Mouse (Mus musculus): ENCODE data around the gene Acsl5.

Acsl5 gene

GRCm38 (mm10) chr19:55241186-55241645, 10.5 kb upstream of the Acsl5 start, which contains the start of gene Gucy2g:
Gene Gucy2g (minus strand): TSS chr19:55241236.
- DNase-seq: no peak

DNA sequence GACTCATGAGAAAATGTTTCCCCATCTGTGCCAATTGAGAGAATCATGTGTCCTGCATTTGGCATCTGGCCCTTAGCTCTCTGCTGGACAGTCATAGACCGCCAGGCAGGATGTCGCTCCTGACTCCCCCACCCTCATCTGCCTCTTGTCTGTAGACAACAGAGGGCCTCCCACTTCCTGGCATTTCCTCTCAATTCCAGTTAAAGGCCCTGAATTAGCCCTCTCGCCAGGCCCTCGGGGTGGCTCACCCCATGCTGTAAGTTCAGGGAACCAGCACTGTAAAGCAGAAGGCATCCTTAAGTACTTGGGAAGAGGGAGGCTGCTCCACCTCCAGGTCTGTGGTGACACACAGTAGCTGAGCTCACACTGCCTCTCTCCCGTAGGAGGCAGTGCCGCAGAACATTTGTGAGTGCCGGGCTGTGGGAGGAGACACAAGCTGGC, 6.9 kb upstream of the Acsl5 start:
- no peak for DNase-seq

GRCm38 (mm10) chr19:55247563-55247962, 4.2 kb upstream of the Acsl5 start:
- DNase-seq: no peak

GRCm38 (mm10) chr19:55247991-55248520, 3.7 kb upstream of the Acsl5 start:
- DNase-seq: no peak

GRCm38 (mm10) chr19:55250451-55250850, 1.3 kb upstream of the Acsl5 start:
- DNase-seq: no peak

DNA sequence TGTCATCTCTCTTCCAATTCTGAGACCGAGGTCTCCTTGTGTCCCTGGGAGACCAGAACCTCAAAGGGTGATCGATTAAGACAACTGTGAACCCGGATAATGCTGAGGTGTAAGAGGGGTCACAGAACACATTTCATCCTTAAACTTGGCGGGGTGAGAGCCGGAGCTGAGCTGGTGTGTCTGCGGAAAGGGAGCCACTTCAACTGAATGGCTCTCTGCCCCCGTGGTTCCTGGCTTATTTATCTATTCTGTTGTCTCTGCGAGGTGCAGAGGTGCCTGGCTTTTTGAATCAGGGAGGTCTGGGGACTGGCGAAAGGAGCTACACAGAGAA, 1.5 kb downstream of the Acsl5 start:
- no peak for DNase-seq

- peak; percentile 55 to 60 for DNase-seq
These were observed 2.1 kb downstream of the Acsl5 start for GRCm38 (mm10) chr19:55253570-55254441.

DNA sequence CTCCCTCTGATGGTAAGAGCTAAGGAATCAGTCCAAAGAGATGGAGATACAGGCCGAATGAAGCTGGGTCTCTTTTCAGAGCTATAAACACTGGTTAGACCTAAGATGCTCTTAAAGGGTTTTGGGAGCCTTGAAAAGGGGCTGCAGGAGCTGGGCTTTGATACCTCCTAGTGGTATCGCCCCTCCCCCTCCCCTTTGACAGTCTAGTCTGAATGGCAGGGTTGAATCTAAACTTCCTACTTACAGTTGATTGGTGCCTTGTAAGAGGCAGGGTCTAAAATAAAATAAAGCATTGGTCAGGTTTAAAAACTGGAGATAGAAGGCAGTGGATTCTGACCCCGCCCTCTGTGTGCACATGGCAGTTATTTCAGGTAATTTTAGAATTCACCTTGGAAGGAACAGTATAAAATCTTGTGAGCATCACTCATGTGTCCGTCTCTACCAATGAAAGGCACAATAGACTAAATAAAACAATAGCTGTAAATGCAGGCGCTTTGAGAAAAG, 2.8 kb downstream of the Acsl5 start:
- DNase-seq: peak; percentile 56 to 62

DNA sequence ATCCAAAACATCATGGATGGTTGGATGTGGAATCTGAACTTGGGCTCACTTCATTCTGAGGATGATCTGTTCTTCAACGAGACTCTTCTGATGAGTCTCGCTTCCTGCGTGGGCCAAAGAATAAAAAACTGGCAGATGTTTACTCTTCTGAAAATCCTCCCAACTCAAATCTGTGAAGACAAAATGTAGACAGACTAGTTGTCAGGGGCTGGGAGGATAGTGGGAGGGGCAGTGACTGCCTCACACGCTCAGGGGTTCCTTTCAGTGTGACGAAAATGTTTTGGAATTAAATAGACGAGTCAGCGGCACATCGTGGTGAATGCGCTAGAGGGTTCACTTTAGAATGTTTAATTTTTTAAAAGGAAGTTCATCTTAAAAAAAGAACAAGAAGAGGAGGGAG, 4.4 kb downstream of the Acsl5 start:
- no peak for DNase-seq

- DNase-seq: no peak
These were observed 6.1 kb downstream of the Acsl5 start for GRCm38 (mm10) chr19:55257656-55258375.

- DNase-seq: no peak
These were observed 6.8 kb downstream of the Acsl5 start for GRCm38 (mm10) chr19:55258514-55258913.

DNA sequence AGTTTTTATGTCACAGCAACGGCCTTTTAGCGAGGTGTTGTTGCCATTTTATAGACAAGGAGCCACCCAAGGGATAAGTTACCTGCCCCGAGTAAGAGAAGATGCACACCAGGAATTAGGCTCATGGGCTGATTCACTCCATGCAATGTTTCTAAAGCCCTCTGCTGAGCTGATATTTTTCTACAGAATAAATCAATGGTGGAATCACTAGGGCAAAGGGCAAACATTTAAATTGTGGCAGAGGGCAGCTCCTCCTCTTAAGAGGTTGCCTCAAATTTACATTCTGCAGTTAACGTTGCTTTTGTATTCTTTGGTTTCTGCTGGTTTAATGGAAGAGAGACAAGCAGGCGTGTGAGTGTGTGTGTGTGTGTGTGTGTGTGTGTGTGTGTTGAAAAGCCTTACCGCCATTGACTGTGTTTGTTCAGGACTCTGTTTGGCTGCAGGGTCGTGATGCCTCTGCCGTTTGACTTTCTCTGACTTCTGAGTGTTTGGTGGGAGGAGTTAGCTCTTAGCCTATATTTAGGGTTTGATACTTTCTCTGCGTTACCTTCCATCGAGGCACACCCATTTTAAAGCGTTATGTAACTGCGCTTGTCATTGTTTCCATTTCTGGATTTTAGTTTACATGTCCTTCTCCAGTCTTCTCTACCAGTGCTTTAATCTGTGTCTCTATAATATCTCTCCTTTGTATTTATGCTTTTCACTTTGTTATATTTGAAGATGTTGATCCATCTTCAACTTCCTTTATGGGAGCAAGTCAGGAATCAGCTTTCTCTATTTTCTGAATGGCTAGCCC, 8.8 kb downstream of the Acsl5 start:
- no peak for DNase-seq

DNA sequence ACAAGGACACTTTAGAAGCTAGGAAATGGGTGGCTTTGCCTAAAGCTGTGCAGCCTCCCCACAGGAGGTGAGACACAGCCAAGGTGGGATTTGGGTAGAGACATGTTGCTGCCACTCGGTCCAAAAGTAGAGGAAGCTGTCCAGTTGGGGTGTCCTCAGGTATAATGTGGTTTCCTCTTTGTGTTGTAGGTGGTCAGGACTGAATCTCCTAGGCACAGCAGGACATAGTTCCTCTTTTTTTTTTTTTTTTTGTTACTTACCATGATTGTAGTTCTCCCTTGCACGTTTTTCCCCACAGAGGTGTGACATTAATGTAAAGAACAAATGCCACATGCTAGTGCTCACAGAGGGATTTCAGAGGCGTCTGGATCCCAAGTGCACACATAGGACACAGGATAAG, 13.5 kb downstream of the Acsl5 start:
- DNase-seq: peak; percentile 6 to 7

GRCm38 (mm10) chr19:55266786-55267185, 15.0 kb downstream of the Acsl5 start:
- DNase-seq: no peak

- no peak for DNase-seq
These were observed 16.4 kb downstream of the Acsl5 start for GRCm38 (mm10) chr19:55268150-55268549.

- DNase-seq: no peak
These were observed 17.3 kb downstream of the Acsl5 start for GRCm38 (mm10) chr19:55269051-55269450.

- DNase-seq: no peak
These were observed 19.7 kb downstream of the Acsl5 start for GRCm38 (mm10) chr19:55271448-55271847.

- DNase-seq: no peak
These were observed 21.6 kb downstream of the Acsl5 start for GRCm38 (mm10) chr19:55273340-55273739.

DNA sequence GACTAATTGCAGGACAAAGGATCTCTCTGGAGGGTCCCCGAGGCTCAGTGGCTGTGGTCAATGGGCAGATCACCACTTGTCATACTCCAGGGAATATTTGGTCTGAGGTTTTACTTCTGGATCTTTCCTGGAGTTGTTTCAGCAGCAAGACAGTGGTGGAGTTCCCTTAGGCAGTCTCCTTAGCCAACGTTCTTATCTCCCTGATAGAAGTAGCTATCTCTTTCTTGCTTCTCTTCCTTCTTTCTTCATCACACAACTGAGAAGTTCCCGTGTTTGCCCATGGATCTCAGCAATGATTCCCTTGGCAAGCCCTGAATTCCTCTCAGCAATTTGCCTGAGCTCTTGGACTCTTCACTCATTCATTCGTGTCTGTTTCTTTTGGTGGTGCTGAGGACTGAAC, 24.4 kb downstream of the Acsl5 start:
- no peak for DNase-seq

GRCm38 (mm10) chr19:55276770-55277169, 25.0 kb downstream of the Acsl5 start:
- no peak for DNase-seq

DNA sequence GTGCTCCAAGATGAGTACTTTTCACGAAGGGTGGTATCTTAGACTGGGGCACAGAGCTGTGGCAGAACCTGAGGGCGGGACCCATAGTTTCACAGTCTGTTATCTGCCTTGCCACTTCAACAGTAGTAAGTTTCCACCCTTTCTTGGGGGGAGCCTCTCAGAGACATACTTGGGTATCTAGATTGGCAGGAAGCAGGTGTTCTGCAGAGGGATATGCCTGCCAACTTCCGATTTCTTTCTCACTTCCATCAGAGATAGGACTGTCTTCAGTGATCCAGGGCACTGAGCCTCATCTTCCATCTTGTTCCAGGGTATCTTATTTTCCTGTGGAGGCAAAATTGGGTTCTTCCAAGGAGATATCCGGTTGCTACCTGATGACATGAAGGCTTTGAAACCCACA, 32.4 kb downstream of the Acsl5 start:
- DNase-seq: no peak

DNA sequence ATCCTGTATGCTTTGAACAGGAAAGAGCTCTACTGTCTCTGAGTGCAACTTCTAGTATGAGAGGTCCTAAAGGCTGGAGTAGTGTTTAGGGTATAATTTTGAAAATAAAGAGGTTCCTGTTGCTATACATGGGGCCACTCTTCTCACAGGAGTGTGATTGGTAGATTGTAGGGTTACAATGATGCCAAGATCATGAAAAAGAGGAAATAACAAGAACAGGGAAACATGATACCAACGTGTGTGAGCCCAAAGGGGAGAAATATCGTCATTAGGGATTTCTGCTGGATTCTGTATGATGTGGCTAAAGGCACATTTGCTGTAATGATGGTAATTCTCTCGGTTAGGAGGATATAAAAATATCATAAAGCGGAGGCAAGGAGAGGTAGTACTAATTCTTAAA, 34.3 kb downstream of the Acsl5 start:
- no peak for DNase-seq

DNA sequence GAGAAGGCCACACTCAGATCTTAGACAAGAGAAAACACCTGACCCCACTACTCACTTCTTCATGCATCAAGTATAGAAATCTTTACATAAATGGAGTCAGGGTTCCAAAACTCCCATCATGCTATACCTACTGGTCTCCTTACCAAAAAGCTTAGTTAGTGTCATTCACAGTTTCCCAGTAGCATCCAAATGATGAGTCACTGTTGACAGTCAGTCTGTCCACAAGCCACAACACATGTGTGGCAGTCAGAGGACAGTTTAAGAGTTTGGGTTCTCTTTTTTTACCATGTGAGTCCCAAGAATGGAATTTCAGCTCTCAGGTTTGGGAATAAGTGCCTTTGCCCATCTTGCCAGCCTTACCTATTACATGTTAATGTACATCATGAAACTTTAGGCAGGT, 37.2 kb downstream of the Acsl5 start:
- no peak for DNase-seq

All from B cell, adult 2 months (primary cell).